ENCODE assay signal across 19 mouse cellular contexts in genomic region chr15:96297623-96298188, GRCm38 (mm10). TPM values are rescaled to one million over a fixed set of nuclear protein-coding genes. Genes with fewer than 3 reads are reported as not detected.
A peak's percentile ranks its signal among the peaks of the same experiment; 100 is the strongest.
DNase-seq lines count a peak whose midpoint lies in the region; ATAC-seq lines count a peak whose summit lies in the region.
"Had no signal": no experiment of that assay in that cellular context is flagged by ENCODE, and none has a peak within 500 bp of the region (broad histone marks: within the 10 kb centered on the region; RNA-seq: fewer than 3 reads in every experiment).

No protein-coding gene starts in this region.

- ATAC-seq in heart, embryonic 13.5 days (ENCODE audit: extremely low read depth, insufficient number of reproducible peaks, low FRiP score, low TSS enrichment) = no peak
- peak; percentile 10; the same call in 1 of the 2 replicates for ATAC-seq in megakaryocyte, adult 5-6 weeks (ENCODE audit: poor library complexity, severe bottlenecking)
- ATAC-seq: forebrain, embryonic 16.5 days had no signal

- H3K36me3 ChIP-seq in heart, embryonic 13.5 days = peaks cover 34% of the 10 kb centered on the region
- H3K36me3 ChIP-seq: intestine, embryonic 15.5 days had no signal

- H3K27me3 ChIP-seq in heart, embryonic 13.5 days (replicated peaks) = no peaks in the 10 kb centered on the region
- H3K27me3 ChIP-seq: intestine, embryonic 15.5 days; kidney, embryonic 15.5 days; midbrain, embryonic 12.5 days; neural tube, embryonic 12.5 days had no signal

- H3K4me2 ChIP-seq in heart, embryonic 13.5 days = no peak overlapping the region
- H3K4me2 ChIP-seq: intestine, embryonic 15.5 days; kidney, embryonic 15.5 days; midbrain, embryonic 12.5 days; neural tube, embryonic 12.5 days had no signal

- no peak overlapping the region for H3K4me3 ChIP-seq in heart, embryonic 13.5 days
- H3K4me3 ChIP-seq: erythroblast, embryonic 14.5 days; intestine, embryonic 15.5 days; kidney, embryonic 15.5 days; midbrain, embryonic 12.5 days; neural tube, embryonic 12.5 days had no signal

- WGBS in heart, embryonic 13.5 days = 95% methylated on average over 9 of the region's 9 CpGs

- intact Hi-C loops in heart, postnatal 36 days (cut with DNase I) = no loop called here

- no peak for DNase-seq in heart, postnatal 36 days
- peak; percentile 62 for DNase-seq in CD4-positive, CD25-positive, alpha-beta regulatory T cell, adult 2 months (ENCODE audit: low read depth, low spot score)
- DNase-seq in thymus, postnatal 0 days (ENCODE audit: low spot score) = peak; percentile 89
- DNase-seq in adipocyte (ENCODE audit: low spot score) = no peak
- no peak for DNase-seq in right cerebral cortex, postnatal 14 days
- DNase-seq in frontal cortex, postnatal 25 days (ENCODE audit: low spot score in 2 of 2) = no peak
- DNase-seq: adrenal gland, postnatal 36 days; cerebellum, adult 9-11 months; gastrocnemius, postnatal 10 days; liver; lung, postnatal 10 days had no signal

- 0 out of 2 replicates have a peak overlapping the region, but pooled peaks have one; percentile 19 for H3K9ac ChIP-seq in heart, embryonic 13.5 days
- H3K9ac ChIP-seq: intestine, embryonic 15.5 days; kidney, embryonic 15.5 days; midbrain, embryonic 12.5 days; neural tube, embryonic 12.5 days had no signal

- H3K9me3 ChIP-seq in heart, embryonic 13.5 days = no peaks in the 10 kb centered on the region
- H3K9me3 ChIP-seq: intestine, embryonic 15.5 days; kidney, embryonic 15.5 days; midbrain, embryonic 12.5 days; neural tube, embryonic 12.5 days had no signal

- H3K4me1 ChIP-seq in heart, embryonic 13.5 days = peaks cover 36% of the 10 kb centered on the region
- H3K4me1 ChIP-seq: kidney, embryonic 15.5 days; neural tube, embryonic 12.5 days had no signal

- no peak overlapping the region for H3K27ac ChIP-seq in heart, embryonic 13.5 days (replicated peaks)
- H3K27ac ChIP-seq: intestine, embryonic 15.5 days; kidney, embryonic 15.5 days; midbrain, embryonic 12.5 days; neural tube, embryonic 12.5 days had no signal

RNA-seq across cellular contexts. Expression of gene Arid2, which starts 10.4 kb away (rescaled TPM):
- 12.1 and 14.1 TPM in 2 replicates for polyA plus RNA-seq in heart, embryonic 13.5 days (2015; fragmentation: Nextera tagmentation; extraction: Ambion mirVana)
- total RNA-seq in heart, postnatal 36 days (2021) = 10 to 100 TPM; 23.8 to 25.7 TPM
- 39.0 and 44.5 TPM in 2 replicates for total RNA-seq in megakaryocyte, adult 5-6 weeks (2015)
- 28.5 and 36.2 TPM in 2 replicates for total RNA-seq in megakaryocyte, adult 5-6 weeks (2017)
- polyA plus RNA-seq in thymus, postnatal 0 days (2015; fragmentation: Nextera tagmentation; extraction: Ambion mirVana) = 28.5 and 34.9 TPM in 2 replicates

Comparison
In these comparisons a context has a peak if more than half of its experiments do, and no peak if none do; other contexts are left out.
1. DNase-seq: peak in CD4-positive, CD25-positive, alpha-beta regulatory T cell, adult 2 months (single experiment) and thymus, postnatal 0 days (single experiment); none in heart, postnatal 36 days (0 of 2), adipocyte (single experiment), right cerebral cortex, postnatal 14 days (single experiment) and frontal cortex, postnatal 25 days (0 of 2).